Mouse (Mus musculus) hindbrain, embryonic 14.5 days (tissue): ENCODE measurements at regions not wholly inside any gene's neighbourhood (a gene's known extent, or its start where the extent isn't known, plus 50 kb on each side); places are given as distances from the start of the nearest gene placed in this dataset.

Experiments used
- ATAC-seq: fragments of 200-750 bp; cut with Nextera tagmentation; 2 replicates; pipeline ENCODE4 v1.8.0; 2017; ENCODE audit warnings: moderate number of reproducible peaks, mild to moderate bottlenecking, moderate TSS enrichment, moderate library complexity; ENCODE audit not compliant: low FRiP score
- DNase-seq: peaks from one replicate; pipeline ENCODE4 v3.0.0-alpha.2; 2015; ENCODE audit warnings: low spot score
- H3K27ac ChIP-seq: fragments of 300-500 bp; sonication (generic); 2 replicates; pipeline ENCODE4 v1.5.1; 2014; ENCODE audit warnings: mild to moderate bottlenecking, moderate library complexity
- H3K27me3 ChIP-seq: fragments of 300-500 bp; sonication (generic); 2 replicates; pipeline ENCODE4 v1.6.1; 2014; ENCODE audit warnings: mild to moderate bottlenecking, low read length, mixed read lengths; ENCODE audit not compliant: control insufficient read depth, insufficient read depth
- H3K36me3 ChIP-seq: fragments of 300-500 bp; sonication (generic); replicated peaks from 2 replicates; pipeline ENCODE4 v1.6.1; 2014; ENCODE audit not compliant: control insufficient read depth, insufficient read depth
- H3K4me1 ChIP-seq: fragments of 300-500 bp; sonication (generic); replicated peaks from 2 replicates; pipeline ENCODE4 v1.6.1; 2014; ENCODE audit warnings: antibody characterized with exemption, low read length, mixed read lengths; ENCODE audit not compliant: control insufficient read depth, insufficient read depth
- H3K4me2 ChIP-seq: fragments of 300-500 bp; sonication (generic); replicated peaks from 2 replicates; pipeline ENCODE4 v1.6.1; 2014; ENCODE audit warnings: mild to moderate bottlenecking, moderate library complexity
- H3K4me3 ChIP-seq: fragments of 300-500 bp; sonication (generic); replicated peaks from 2 replicates; pipeline ENCODE4 v1.5.1; 2014; ENCODE audit warnings: mild to moderate bottlenecking, low read length
- H3K9ac ChIP-seq: fragments of 300-500 bp; sonication (generic); 2 replicates; pipeline ENCODE4 v1.6.1; 2014
- H3K9me3 ChIP-seq: fragments of 300-500 bp; sonication (generic); 2 replicates; pipeline ENCODE4 v1.6.1; 2016; ENCODE audit warnings: low read length; ENCODE audit not compliant: control insufficient read depth
- WGBS: fragments of 180-500 bp; shearing (Covaris S2); extraction: QIAGEN DNeasy Blood & Tissue Kit; methylation state at CpG from one replicate; pipeline ENCODE4 v1.1.7; 2014; 5-methylcytosine and 5-hydroxymethylcytosine counted together

DNA sequence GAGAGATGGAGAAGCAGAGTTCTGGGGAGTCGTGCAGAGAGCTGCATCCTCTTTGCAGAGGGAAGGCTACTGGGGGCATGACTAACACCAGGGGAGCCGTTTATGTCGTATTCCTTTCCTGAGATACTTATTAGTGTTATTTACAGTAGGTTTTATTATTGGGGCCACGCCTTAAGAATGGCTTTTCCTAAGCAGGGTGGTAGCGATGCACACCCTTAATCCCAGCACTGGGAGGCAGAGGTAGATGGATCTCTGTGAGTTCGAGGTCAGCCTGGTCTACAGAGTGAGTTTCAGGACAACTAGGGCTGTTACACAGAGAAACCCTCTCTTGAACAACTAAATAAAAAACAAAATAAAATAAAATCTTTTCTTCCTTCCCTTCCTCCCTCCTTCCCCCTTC lies 212.6 kb downstream of the Enc1 start:
- Histone ChIP-seq H3K36me3 (no peaks in the 10 kb centered on the region), H3K27ac (no peak overlapping the region), H3K4me1 (no peaks in the 10 kb centered on the region), H3K9ac (no peak overlapping the region), H3K27me3 (no peaks in the 10 kb centered on the region), H3K9me3 (no peaks in the 10 kb centered on the region), H3K4me3 (no peak overlapping the region), H3K4me2 (no peak overlapping the region)
- ATAC-seq (no peak), DNase-seq (no peak)
- WGBS, result 65% methylated on average over 6 of the region's 6 CpGs

DNA sequence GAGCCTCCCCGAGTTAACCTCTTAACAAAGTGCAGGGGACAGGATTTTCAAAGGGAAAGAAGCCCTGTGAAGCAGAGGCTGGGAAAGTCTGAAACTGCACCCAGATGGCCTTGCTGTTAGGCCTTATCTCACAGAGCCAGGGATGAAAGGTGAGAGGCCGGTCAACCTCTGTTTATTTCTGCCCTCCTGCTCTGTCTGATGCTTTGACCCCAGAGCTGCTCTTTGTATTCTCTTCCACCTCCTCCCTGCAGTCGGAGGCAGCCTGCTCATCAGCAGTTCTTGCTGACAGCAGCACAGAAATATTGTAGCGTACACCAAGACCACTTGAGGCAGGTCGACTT lies 212.2 kb downstream of the Enc1 start:
- no peak overlapping the region for H3K4me2 ChIP-seq
- no peak overlapping the region for H3K9ac ChIP-seq
- H3K4me3 ChIP-seq, result no peak overlapping the region
- no peaks in the 10 kb centered on the region for H3K36me3 ChIP-seq
- ATAC-seq (no peak), DNase-seq (no peak)
- H3K4me1 ChIP-seq, result no peaks in the 10 kb centered on the region
- no peaks in the 10 kb centered on the region for H3K9me3 ChIP-seq
- no peaks in the 10 kb centered on the region for H3K27me3 ChIP-seq
- WGBS, result 12% methylated on average over 5 of the region's 5 CpGs
- H3K27ac ChIP-seq, result no peak overlapping the region

- no peak overlapping the region for H3K4me3 ChIP-seq
- H3K9me3 ChIP-seq, result no peaks in the 10 kb centered on the region
- no peak overlapping the region for H3K9ac ChIP-seq
- H3K27me3 ChIP-seq, result no peaks in the 10 kb centered on the region
- no peaks in the 10 kb centered on the region for H3K4me1 ChIP-seq
- H3K27ac ChIP-seq, result no peak overlapping the region
- WGBS, result 55% methylated on average over 11 of the region's 11 CpGs
- ATAC-seq, result no peak
- H3K36me3 ChIP-seq, result no peaks in the 10 kb centered on the region
- DNase-seq, result no peak
- no peak overlapping the region for H3K4me2 ChIP-seq
Measured at GRCm38 (mm10) chr13:97452386-97453089, 211.6 kb downstream of the Enc1 start.

GRCm38 (mm10) chr13:97451276-97451675 lies 210.4 kb downstream of the Enc1 start:
- no peaks in the 10 kb centered on the region for H3K36me3 ChIP-seq
- DNase-seq (no peak), ATAC-seq (no peak)
- H3K27ac ChIP-seq, result no peak overlapping the region
- no peaks in the 10 kb centered on the region for H3K27me3 ChIP-seq
- H3K4me1 ChIP-seq, result no peaks in the 10 kb centered on the region
- H3K4me2 ChIP-seq, result no peak overlapping the region
- no peak overlapping the region for H3K9ac ChIP-seq
- 86% methylated on average over 10 of the region's 10 CpGs for WGBS
- no peaks in the 10 kb centered on the region for H3K9me3 ChIP-seq
- no peak overlapping the region for H3K4me3 ChIP-seq

- H3K4me2 ChIP-seq, result no peak overlapping the region
- no peak overlapping the region for H3K27ac ChIP-seq
- no peak for ATAC-seq
- H3K9ac ChIP-seq, result no peak overlapping the region
- DNase-seq, result no peak
- H3K4me3 ChIP-seq, result no peak overlapping the region
- no peaks in the 10 kb centered on the region for H3K36me3 ChIP-seq
- H3K9me3 ChIP-seq, result no peaks in the 10 kb centered on the region
- 91% methylated on average over 1 of the region's 1 CpGs for WGBS
- H3K27me3 ChIP-seq, result no peaks in the 10 kb centered on the region
- no peaks in the 10 kb centered on the region for H3K4me1 ChIP-seq
Measured at GRCm38 (mm10) chr13:97448123-97448522, 207.2 kb downstream of the Enc1 start.

GRCm38 (mm10) chr13:97443731-97444428 lies 203.0 kb downstream of the Enc1 start:
- Histone ChIP-seq H3K4me2 (no peak overlapping the region), H3K27me3 (no peaks in the 10 kb centered on the region), H3K4me1 (peaks cover 22% of the 10 kb centered on the region), H3K36me3 (no peaks in the 10 kb centered on the region), H3K4me3 (no peak overlapping the region), H3K9me3 (no peaks in the 10 kb centered on the region), H3K27ac (no peak overlapping the region), H3K9ac (no peak overlapping the region)
- ATAC-seq, result no peak
- WGBS, result 83% methylated on average over 14 of the region's 14 CpGs
- DNase-seq, result no peak

DNA sequence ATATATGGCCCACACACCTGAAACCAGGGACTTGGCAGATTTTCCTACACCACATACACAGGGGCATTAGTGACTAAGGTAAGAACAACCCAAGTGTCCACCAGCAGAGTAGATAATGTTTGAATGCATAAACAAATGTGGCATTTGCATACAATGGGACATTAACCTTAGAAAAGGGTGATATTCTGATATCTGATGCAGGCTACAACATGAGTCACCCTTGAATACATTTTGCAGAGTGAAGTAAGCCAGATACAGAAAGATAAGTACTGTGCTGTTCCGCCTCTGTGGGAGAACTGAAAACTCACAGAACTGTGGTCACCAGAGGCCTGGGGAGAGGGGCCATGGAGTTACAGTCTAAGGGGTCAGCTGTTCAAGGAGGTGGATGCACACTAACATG lies 201.9 kb downstream of the Enc1 start:
- Histone ChIP-seq H3K4me1 (peaks cover 30% of the 10 kb centered on the region), H3K9ac (0 out of 2 replicates have a peak overlapping the region, but pooled peaks have one; percentile 2), H3K27me3 (no peaks in the 10 kb centered on the region), H3K9me3 (no peaks in the 10 kb centered on the region), H3K4me3 (no peak overlapping the region), H3K4me2 (peak overlapping the region; percentile 16; the same call in 1 of the 2 replicates), H3K36me3 (no peaks in the 10 kb centered on the region), H3K27ac (0 out of 2 replicates have a peak overlapping the region, but pooled peaks have one; percentile 8)
- DNase-seq (no peak), ATAC-seq (no peak)
- 88% methylated on average over 1 of the region's 1 CpGs for WGBS

DNA sequence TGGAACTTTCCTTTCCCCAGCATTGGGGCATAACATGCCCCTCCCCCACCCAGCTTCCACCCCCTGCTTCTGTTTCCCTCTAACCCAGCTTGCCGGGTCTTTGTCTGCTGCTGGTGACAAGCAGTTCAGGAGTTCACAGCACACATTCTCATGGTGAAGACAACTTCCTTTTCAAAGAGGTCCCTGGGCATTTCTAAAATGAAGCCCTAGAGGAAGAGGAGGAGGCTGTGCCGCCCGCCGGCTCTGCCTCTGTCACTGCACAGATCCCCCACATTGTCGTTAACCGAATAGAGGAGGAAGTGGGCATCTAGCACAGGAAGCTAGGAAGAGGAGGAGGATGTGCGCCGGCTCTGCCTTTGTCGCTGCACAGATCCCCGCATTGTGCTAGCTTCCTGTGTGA lies 201.4 kb downstream of the Enc1 start:
- H3K4me1 ChIP-seq, result peaks cover 32% of the 10 kb centered on the region
- 0 out of 2 replicates have a peak overlapping the region, but pooled peaks have one; percentile 8 for H3K27ac ChIP-seq
- H3K27me3 ChIP-seq, result no peaks in the 10 kb centered on the region
- ATAC-seq, result no peak
- 18% methylated on average over 10 of the region's 10 CpGs for WGBS
- H3K4me2 ChIP-seq, result peak overlapping the region; percentile 16; the same call in 1 of the 2 replicates
- H3K9me3 ChIP-seq, result no peaks in the 10 kb centered on the region
- H3K4me3 ChIP-seq, result no peak overlapping the region
- 0 out of 2 replicates have a peak overlapping the region, but pooled peaks have one; percentile 2 for H3K9ac ChIP-seq
- DNase-seq, result no peak
- H3K36me3 ChIP-seq, result no peaks in the 10 kb centered on the region

GRCm38 (mm10) chr13:97441803-97442202 lies 200.9 kb downstream of the Enc1 start:
- Histone ChIP-seq H3K36me3 (no peaks in the 10 kb centered on the region), H3K27ac (no peak overlapping the region), H3K9ac (no peak overlapping the region), H3K27me3 (no peaks in the 10 kb centered on the region), H3K4me2 (no peak overlapping the region), H3K4me1 (peaks cover 37% of the 10 kb centered on the region), H3K9me3 (no peaks in the 10 kb centered on the region), H3K4me3 (no peak overlapping the region)
- no peak for DNase-seq
- no peak for ATAC-seq
- WGBS, result 42% methylated on average over 2 of the region's 2 CpGs
